Mouse (Mus musculus) bone marrow macrophage, adult 2 months (primary cell): ENCODE data around the gene Dcps. TPM values are rescaled to one million over a fixed set of nuclear protein-coding genes. Genes with fewer than 3 reads are reported as not detected.

ENCODE experiments used
- H3K27ac ChIP-seq: 2 replicates; pipeline ENCODE4 v1.5.1; 2012; ENCODE audit warnings: low read depth, low read length; ENCODE audit not compliant: insufficient read depth
- H3K4me1 ChIP-seq: 2 replicates; pipeline ENCODE4 v1.6.1; 2012; ENCODE audit warnings: low read length; ENCODE audit not compliant: control insufficient read depth, insufficient read depth
- H3K4me3 ChIP-seq: 2 replicates; pipeline ENCODE4 v1.5.1; 2012; ENCODE audit warnings: mild to moderate bottlenecking, low read length, moderate library complexity; ENCODE audit not compliant: insufficient read depth
- CTCF ChIP-seq: IDR thresholded peaks from 2 replicates; pipeline ENCODE4 v1.5.1; 2012; ENCODE audit warnings: low read depth, mild to moderate bottlenecking, low read length, moderate library complexity
- POLR2A ChIP-seq: IDR thresholded peaks from 2 replicates; pipeline ENCODE4 v1.6.1; 2012; ENCODE audit warnings: mild to moderate bottlenecking, low read depth, low read length, borderline replicate concordance
- polyA plus RNA-seq: library from polyadenylated mRNA; stranded (reverse); fragments of >200 nt; gene quantifications from 2 replicates; pipeline ENCODE4 v1.2.4, GENCODE M21; 2012; ENCODE audit not compliant: missing spikeins, insufficient read depth, insufficient read length

The Dcps gene
- polyA plus RNA-seq: 23.4 and 24.3 TPM in 2 replicates

- Histone ChIP-seq H3K4me3 (peak within 1 kb of the TSS; percentile 82), H3K4me1 (peaks cover 13% of the 10 kb centered on the region), H3K27ac (peak within 1 kb of the TSS; percentile 73)
- no peak for TF ChIP-seq POLR2A
- TF ChIP-seq CTCF: no peak
Observed at GRCm38 (mm10) chr9:35175251-35176123, at the start of gene Dcps. Dcps (minus strand) TSS chr9:35176061.

DNA sequence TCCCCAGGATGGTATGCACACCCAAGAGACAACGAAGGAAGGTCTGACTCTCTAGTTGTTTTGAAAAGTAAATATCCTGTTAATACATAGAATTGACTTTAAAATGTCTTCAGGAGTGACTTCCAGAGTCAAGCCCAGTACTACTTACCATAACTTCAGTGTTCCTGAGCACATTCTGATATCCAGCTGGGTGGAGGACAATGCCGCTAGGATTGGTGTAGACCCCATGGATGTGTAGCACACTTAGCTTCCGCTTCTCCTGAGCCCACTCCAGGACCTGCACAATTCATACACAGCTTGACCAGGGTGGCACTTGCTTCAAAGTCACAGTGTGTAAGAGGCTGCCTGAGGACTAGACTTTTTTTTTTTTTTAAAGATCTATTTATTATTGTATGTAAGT lies 47.6 kb upstream of the Dcps start:
- no peak for TF ChIP-seq CTCF
- TF ChIP-seq POLR2A: no peak
- Histone ChIP-seq H3K27ac (no peak overlapping the region), H3K4me3 (no peak overlapping the region), H3K4me1 (peaks cover 3% of the 10 kb centered on the region; the same call in 1 of the 2 replicates)

GRCm38 (mm10) chr9:35217963-35218362 lies 42.1 kb upstream of the Dcps start:
- TF ChIP-seq CTCF (no peak), POLR2A (no peak)
- Histone ChIP-seq H3K4me1 (peaks cover 3% of the 10 kb centered on the region; the same call in 1 of the 2 replicates), H3K27ac (no peak overlapping the region), H3K4me3 (no peak overlapping the region)

- H3K4me1 ChIP-seq: peaks cover 15% of the 10 kb centered on the region
- TF ChIP-seq CTCF (no peak), POLR2A (no peak)
Observed at GRCm38 (mm10) chr9:35211573-35212511, 36.0 kb upstream of the Dcps start.

DNA sequence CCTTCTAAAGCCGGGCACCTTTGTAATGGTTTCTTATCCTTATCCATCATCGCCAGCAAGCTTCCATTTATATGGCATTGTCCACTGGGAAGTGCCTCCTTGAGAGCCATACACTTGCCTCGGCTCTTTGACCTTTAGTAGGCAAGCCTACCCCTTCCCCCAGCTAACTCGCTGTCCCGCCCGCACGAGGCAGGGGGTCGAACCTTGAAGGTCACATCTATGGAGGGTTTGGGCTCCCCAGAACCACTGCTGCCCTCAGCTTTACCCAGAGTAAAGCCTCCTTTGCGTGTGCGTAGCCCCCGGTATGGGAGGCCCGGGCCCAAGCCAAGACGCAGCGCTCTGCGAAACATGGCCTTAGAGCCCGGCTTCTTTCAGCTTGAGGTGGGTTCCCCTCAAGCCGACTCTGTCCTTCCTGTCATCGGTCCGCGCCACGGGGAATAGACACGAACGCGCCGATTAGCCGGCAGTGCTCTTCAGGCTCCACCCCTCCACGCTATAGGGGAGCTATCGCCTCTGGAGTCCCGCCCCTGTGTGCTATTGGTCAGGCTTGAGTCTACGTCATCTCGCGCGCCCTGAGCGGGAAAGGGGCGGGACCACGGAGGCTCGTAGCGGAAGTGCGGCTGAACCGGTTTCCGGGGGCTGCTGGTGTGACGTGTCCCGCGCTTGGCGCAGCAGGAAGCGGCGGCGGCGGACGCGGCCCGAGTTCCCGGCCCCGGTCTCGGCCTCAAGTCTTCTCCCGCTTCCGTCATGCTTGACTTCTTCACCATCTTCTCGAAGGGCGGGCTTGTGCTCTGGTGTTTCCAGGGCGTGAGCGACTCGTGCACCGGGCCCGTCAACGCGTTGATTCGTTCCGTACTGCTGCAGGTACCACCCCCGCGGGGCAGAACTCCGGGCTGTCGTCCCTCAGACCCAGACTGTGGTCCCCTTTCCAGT lies 34.9 kb upstream of the Dcps start, which contains the start of gene Foxred1:
Foxred1 (minus strand) TSS at position 514 of the 933 bp plus-strand sequence.
- Histone ChIP-seq H3K27ac (peak within 1 kb of the TSS; percentile 80), H3K4me3 (peak within 1 kb of the TSS; percentile 77), H3K4me1 (peaks cover 15% of the 10 kb centered on the region)
- TF ChIP-seq CTCF (no peak), POLR2A (no peak)

More at GRCm38 (mm10) chr9:35211573-35212511, 36.0 kb upstream of the Dcps start:
- H3K4me3 ChIP-seq: peak overlapping the region; percentile 73
- peak overlapping the region; percentile 41 for H3K27ac ChIP-seq

GRCm38 (mm10) chr9:35204421-35204820 lies 28.6 kb upstream of the Dcps start:
- TF ChIP-seq CTCF (no peak), POLR2A (no peak)
- Histone ChIP-seq H3K4me1 (peaks cover 3% of the 10 kb centered on the region), H3K4me3 (no peak overlapping the region), H3K27ac (no peak overlapping the region)

DNA sequence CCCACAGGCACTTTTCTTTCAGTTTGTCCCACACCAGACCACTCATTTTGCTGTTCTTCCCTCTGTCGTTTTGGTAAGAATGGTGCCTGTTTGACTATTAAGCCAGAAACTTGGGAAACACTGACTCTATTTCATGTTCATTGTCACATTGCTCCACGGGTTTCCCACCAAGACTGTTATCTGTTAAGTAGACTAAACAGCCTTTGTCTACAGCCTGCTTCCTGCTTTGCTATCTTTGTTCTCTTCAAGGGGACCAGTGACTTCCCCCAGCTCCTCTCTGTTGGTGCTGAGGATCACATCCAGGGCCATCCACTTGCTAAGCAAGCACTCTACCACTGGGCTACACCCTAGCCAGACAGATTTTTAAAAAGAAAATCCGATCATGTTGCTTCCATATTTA lies 27.7 kb upstream of the Dcps start:
- peaks cover 4% of the 10 kb centered on the region; the same call in 1 of the 2 replicates for H3K4me1 ChIP-seq
- TF ChIP-seq CTCF: no peak
- TF ChIP-seq POLR2A: no peak
- no peak overlapping the region for H3K4me3 ChIP-seq
- H3K27ac ChIP-seq: no peak overlapping the region

DNA sequence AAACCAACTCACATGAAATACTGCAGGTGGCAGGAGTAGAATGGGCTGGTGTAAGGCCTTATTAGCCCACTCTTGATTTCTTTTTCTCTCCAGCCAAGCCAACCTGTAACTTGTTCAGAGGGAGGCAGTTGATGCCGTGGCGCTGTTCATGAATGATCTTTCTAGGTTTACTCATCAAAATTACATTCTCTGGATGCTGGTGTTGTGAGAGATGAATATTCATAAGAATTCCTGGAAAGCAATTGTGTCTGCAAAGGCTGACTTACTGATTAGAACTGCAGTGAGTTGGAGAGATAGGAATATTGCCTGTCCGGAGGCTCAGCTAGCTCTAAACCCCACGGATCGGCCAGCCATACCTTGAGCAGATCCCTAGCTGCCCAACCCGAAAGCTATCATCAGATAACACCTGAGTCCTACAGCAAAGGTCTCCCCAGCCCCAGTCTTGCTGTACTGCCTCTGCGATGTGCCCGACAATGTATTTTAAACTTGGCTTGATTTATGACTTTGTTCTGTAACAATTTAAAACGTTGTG lies 24.7 kb upstream of the Dcps start:
- Histone ChIP-seq H3K4me3 (no peak overlapping the region), H3K27ac (no peak overlapping the region), H3K4me1 (peaks cover 9% of the 10 kb centered on the region)
- TF ChIP-seq POLR2A: no peak
- no peak for TF ChIP-seq CTCF
